Mouse (Mus musculus) heart, postnatal 36 days (tissue): Measurements from ENCODE around the gene Lrrc3b. TPM values are rescaled to one million over a fixed set of nuclear protein-coding genes. Genes with fewer than 3 reads are reported as not detected.

Source experiments
- DNase-seq, 2 experiments: peaks; one replicate each; pipeline ENCODE4 v3.0.0; 2021 to 2022
- intact Hi-C: fragments of 180-260 bp; cut with DNase I; formaldehyde crosslinking; loops from one replicate; pipeline ENCODE4 v1.15.1; 2025
- total RNA-seq, 2 experiments: library from RNA; stranded (reverse); gene quantifications; 2 replicates each; pipeline ENCODE4 v1.2.3; 2021

Gene Lrrc3b
- total RNA-seq, 2 experiments from 2014 or later: 20.5 to 34.4 TPM

DNA sequence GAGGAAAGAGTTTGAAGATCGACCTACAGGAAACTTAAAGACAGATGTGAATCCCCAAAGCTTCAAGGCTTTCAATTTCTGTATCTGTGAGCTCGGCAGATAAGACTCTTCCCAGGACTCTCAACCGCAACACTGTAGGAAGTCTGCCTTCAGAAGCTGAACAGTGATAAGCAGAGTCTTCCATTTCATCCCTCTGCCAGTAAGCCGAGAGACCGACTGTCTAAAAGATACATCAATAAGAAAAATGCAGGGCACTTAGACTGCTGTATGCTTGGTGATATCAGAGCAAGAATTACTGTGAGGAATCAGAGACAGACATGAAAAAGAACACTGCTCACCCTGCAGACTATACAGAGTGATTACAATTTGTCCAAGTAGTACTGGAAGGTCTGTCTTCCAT, 84.5 kb downstream of the Lrrc3b start:
- DNase-seq: no peak
- intact Hi-C loops: loop anchor here (10.0 kb wide), 2 partner anchors 171 to 1021 kb away; no protein-coding TSS in a partner anchor

DNA sequence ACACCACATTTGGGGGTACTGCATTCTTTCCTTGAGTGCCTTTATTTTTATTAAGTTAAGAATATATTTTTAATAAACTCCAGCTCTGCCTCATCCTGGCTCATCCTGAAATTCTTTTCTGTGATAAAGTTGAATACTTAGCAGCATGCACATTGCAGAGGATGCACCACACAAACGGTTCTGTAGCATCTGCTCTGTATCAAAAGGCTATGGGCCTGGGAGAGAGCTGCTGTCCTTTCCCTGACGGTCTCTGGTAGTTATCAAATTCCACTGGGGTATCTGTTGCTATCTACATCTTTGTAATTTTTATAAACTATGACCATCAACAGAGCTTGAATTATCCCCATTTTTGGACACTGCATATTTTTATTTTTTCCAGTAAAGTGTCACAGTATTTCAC, 105.7 kb downstream of the Lrrc3b start:
- intact Hi-C loops: no loop called here
- DNase-seq: no peak

DNA sequence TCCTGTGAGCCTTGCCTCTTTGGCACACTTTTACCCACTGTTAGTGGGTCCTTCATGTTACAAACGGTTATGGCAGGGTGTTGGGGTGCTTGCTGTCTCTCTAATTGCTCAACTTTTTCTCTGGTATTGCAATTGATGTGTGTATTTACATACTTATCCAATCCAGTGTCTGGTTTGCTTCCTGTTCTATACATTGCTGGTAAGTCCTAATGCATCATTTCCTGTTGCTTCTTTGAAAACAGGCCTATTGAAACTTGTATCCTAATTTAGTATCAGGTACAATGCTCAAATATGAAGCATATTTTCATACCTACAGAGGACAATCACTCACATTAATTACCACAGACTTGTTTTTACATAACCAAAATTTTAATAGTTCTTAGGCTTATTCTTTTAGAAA, 107.4 kb downstream of the Lrrc3b start:
- DNase-seq: no peak
- intact Hi-C loops: no loop called here

- DNase-seq: no peak
- intact Hi-C loops: no loop called here
Measured at GRCm38 (mm10) chr14:15330155-15330554, 108.6 kb downstream of the Lrrc3b start.

- DNase-seq: no peak
- intact Hi-C loops: no loop called here
Measured at GRCm38 (mm10) chr14:15325872-15326271, 112.9 kb downstream of the Lrrc3b start.

GRCm38 (mm10) chr14:15322441-15323123, 116.2 kb downstream of the Lrrc3b start:
- no peak for DNase-seq
- intact Hi-C loops: no loop called here

DNA sequence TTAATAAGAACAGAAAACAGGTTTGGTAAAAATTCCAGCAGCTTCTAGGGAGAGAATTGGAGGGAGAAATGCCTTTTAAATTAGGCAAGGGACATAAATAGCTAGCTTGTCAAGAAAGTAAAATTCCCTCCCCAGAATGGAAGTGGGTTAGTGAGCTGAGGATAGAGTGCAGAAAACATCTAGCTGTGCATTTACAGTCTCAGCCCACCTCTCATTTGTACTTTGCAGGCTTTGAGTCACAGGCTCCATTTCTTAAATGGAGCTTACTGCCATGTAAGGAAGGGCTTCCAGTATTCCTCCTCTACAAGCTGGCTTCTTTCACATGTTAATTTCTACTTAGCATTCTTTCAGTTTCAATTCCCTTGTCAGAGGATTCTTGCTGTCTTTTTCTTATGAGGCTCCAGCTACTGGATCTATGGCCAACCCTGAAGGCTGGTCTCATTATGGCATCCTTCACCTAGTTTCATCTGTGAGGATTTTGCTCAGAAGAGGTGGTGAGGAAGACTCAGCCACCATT, 119.3 kb downstream of the Lrrc3b start:
- DNase-seq: no peak

GRCm38 (mm10) chr14:15308576-15308975, 130.2 kb downstream of the Lrrc3b start:
- no peak for DNase-seq
- intact Hi-C loops: no loop called here

More for the DNA sequence above, 119.3 kb downstream of the Lrrc3b start:
- intact Hi-C loops: no loop called here
